Mouse (Mus musculus): Measurements from ENCODE around the gene Dgke. TPM values are rescaled to one million over a fixed set of nuclear protein-coding genes. Genes with fewer than 3 reads are reported as not detected.
"Not testable (repeated sequence)": the region's sequence is repeated elsewhere in the genome, so short reads cannot be mapped to it uniquely, and the experiment has no call there.

Gene Dgke
- polyA plus RNA-seq (2015; fragmentation: Nextera tagmentation; extraction: Ambion mirVana), result 4.8 and 5.5 TPM in 2 replicates

DNA sequence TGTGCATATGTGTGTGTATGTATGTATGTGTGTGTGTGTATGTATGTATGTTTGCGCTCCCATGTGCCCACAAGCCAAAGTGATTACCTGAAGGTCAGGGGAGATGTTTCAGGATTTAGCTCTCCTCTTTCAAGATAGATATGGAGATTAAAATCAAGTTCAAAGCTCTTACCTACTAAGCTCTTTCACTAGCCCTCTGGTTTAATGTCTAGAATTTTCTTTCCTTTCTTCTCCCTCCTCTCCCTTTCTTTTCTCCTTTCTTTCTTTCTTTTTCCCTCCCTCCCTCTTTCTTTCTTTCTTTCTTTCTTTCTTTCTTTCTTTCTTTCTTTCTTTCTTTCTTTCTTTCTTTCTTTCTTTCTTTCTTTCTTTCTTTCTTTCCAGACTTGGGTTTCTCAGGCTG, at the start of gene Dgke:
Gene Dgke (minus strand): TSS at position 101 of the 400 bp plus-strand sequence.
- H3K9ac ChIP-seq, result no peak within 1 kb of the TSS
- no peaks in the 10 kb centered on the region for H3K36me3 ChIP-seq
- no peaks in the 10 kb centered on the region for H3K9me3 ChIP-seq
- no peak within 1 kb of the TSS for H3K4me2 ChIP-seq
- H3K4me1 ChIP-seq, result peaks cover 18% of the 10 kb centered on the region
- no peak for ATAC-seq (ENCODE audit: extremely low read depth, insufficient number of reproducible peaks, low FRiP score, low TSS enrichment)
- H3K27me3 ChIP-seq (replicated peaks), result no peaks in the 10 kb centered on the region
- no peak within 1 kb of the TSS for H3K27ac ChIP-seq (replicated peaks)
- H3K4me3 ChIP-seq, result no peak within 1 kb of the TSS
- 93% methylated on average over 1 of the region's 1 CpGs for WGBS

DNA sequence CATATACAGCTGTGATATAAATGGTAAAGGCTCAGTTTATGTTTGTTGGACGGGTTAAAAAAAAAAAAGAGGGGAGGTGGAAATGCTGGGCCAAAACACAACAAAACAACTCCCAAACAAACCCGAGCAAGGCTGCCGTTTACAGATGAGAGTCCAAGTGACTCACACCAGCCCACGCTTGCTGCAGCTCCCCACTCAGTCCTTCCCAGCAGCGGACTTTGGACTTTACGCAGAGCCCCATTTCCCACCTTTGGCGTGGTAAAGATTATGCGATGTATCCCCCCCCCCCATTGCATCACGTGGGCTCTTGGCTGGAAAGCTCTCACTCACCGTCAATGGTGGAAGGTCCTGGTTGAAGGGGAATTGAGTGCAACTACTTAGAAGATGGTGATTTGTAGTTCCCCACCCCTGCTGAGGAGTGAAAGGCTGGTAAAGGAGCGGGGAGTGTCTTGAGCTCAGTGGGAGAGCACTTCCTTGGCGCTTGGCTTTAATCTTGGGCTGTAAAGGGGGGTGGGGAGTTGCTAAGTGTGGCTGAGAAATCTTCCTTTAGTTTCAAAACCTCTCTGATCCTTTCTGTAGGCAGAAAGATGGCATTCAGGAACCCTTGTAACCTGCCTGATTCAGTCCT, 40.6 kb upstream of the Dgke start:
- Histone ChIP-seq H3K9ac (no peak overlapping the region), H3K4me1 (peaks cover 25% of the 10 kb centered on the region), H3K36me3 (no peaks in the 10 kb centered on the region), H3K4me2 (no peak overlapping the region), H3K27me3 (replicated peaks) (no peaks in the 10 kb centered on the region), H3K9me3 (no peaks in the 10 kb centered on the region), H3K4me3 (no peak overlapping the region), H3K27ac (replicated peaks) (no peak overlapping the region)
- 24% methylated on average over 12 of the region's 12 CpGs for WGBS
- ATAC-seq (ENCODE audit: extremely low read depth, insufficient number of reproducible peaks, low FRiP score, low TSS enrichment), result no peak

DNA sequence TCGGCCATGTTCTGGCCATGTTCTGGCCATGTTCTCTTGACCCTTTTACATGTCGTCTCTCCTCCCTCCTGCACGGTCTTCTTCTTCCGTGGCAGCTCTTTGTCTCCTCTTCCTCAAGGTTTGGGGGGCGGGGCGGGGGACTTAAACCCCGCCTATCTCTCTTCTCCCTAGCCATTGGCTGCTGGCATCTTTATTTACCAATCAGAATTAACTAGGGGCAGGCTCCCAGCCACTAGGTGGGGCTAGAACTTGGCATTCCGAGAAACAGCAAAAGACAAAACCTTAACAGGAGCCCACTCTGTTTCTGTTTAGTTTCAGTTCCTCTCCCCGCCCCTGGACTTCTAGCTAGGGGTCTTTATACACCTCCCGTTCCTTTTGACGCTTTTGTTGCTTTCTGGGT, 39.2 kb upstream of the Dgke start:
- WGBS, result 82% methylated on average over 11 of the region's 11 CpGs
- H3K4me3 ChIP-seq, result no peak overlapping the region
- H3K4me1 ChIP-seq, result peaks cover 29% of the 10 kb centered on the region
- H3K27ac ChIP-seq (replicated peaks), result no peak overlapping the region
- H3K9ac ChIP-seq, result no peak overlapping the region
- no peaks in the 10 kb centered on the region for H3K36me3 ChIP-seq
- no peaks in the 10 kb centered on the region for H3K9me3 ChIP-seq
- H3K27me3 ChIP-seq (replicated peaks), result no peaks in the 10 kb centered on the region
- H3K4me2 ChIP-seq, result no peak overlapping the region
- no peak for ATAC-seq (ENCODE audit: extremely low read depth, insufficient number of reproducible peaks, low FRiP score, low TSS enrichment)

DNA sequence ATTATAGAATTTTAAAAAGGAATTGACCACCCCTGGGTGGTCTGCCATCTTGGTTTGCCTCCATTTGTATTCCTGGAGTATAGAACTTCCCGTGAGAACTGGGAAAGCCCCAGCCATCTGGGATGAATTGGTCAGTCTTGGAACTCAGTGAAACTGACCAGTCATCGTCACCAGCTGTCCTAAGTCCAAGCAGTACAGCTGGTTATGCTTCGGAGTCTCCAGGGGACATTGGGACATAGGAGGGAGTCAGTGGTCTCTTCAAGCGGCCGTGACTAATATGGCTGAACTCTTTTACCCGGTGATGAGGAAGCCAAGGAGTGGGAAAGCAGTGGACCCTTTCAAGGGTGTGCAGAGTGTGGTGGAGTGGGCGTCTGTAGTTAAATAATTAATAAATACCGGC, 38.6 kb upstream of the Dgke start:
- H3K9ac ChIP-seq, result no peak overlapping the region
- H3K4me1 ChIP-seq, result peaks cover 31% of the 10 kb centered on the region
- WGBS, result 90% methylated on average over 8 of the region's 8 CpGs
- H3K4me2 ChIP-seq, result no peak overlapping the region
- ATAC-seq (ENCODE audit: extremely low read depth, insufficient number of reproducible peaks, low FRiP score, low TSS enrichment), result no peak
- H3K27me3 ChIP-seq (replicated peaks), result no peaks in the 10 kb centered on the region
- no peaks in the 10 kb centered on the region for H3K36me3 ChIP-seq
- no peak overlapping the region for H3K4me3 ChIP-seq
- no peaks in the 10 kb centered on the region for H3K9me3 ChIP-seq
- H3K27ac ChIP-seq (replicated peaks), result no peak overlapping the region

DNA sequence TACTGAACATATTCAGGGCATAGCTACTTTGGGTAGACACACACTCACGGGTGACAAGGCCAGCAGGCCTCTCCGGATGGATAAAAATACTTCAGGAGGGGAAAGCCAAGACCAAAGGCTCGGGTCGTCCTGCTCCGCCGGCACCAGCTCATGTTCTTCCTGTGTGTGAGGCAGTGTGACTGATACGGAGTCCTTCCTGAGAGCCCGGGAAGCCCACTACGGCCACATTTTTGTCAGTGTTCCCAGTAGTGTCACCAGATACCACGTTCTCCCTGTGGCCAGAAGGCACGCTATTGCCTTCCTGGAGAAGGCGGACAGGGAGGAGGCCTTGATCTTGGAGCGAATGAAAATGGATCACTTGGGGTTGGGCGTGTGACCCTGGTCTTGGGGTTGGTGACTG, 36.5 kb upstream of the Dgke start:
- Histone ChIP-seq H3K27ac (replicated peaks) (no peak overlapping the region), H3K27me3 (replicated peaks) (0 out of 2 replicates have a peak, but pooled peaks cover 2% of the 10 kb centered on the region)
- WGBS, result 67% methylated on average over 14 of the region's 14 CpGs

DNA sequence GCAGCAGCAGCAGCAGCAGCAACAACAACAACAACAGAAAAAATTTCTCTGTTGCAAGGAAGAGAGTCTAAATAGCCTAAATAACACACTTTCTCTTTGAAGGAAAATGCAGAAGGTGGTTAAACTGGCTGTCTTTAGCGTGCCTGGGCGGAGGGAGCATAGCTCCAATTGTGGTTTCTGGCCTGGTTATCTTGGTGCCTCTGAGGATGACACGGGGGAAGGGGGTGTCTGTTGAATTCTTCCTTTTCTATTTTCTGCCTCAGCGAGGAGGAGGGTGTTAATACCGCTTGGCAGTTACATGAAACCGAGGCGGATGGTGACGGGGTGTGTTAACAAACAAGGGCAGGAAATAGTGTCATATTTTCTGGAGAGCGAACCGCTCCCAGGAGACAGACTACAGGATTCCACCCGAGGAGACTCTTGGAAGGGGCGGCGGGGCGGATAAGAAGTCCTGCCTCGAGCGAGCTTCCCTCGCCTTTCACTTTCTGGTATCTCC, 34.2 kb upstream of the Dgke start:
- WGBS, result 9% methylated on average over 17 of the region's 17 CpGs
- peak overlapping the region; percentile 12 for H3K27ac ChIP-seq (replicated peaks)

More for the DNA sequence above, 36.5 kb upstream of the Dgke start:
- no peak for ATAC-seq (ENCODE audit: extremely low read depth, insufficient number of reproducible peaks, low FRiP score, low TSS enrichment)
- Histone ChIP-seq H3K36me3 (no peaks in the 10 kb centered on the region), H3K4me2 (no peak overlapping the region), H3K9ac (no peak overlapping the region), H3K4me1 (peaks cover 24% of the 10 kb centered on the region), H3K4me3 (no peak overlapping the region), H3K9me3 (no peaks in the 10 kb centered on the region)

DNA sequence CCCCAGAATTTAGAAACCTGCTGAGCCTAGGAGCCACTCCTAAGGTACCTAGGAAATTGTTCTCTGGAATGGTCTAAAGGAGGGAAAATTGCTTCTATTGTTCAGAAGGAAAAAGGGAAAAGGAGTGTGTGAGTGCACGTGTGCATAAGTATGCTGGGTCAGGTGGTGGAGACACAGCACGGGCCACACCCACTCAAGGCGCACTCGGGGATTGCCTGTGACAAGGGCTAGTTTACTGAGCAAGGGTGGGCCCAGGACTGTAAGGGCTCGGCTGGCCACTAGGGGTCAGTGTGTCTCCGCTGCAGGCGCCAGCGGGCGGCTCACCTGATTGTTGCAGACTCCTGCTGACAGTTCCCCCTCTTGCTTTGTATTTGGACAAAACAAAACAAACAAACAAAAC, 33.8 kb upstream of the Dgke start:
- Histone ChIP-seq H3K36me3 (no peaks in the 10 kb centered on the region), H3K4me3 (peak overlapping the region; percentile 52), H3K4me2 (peak overlapping the region; percentile 72), H3K27ac (replicated peaks) (peak overlapping the region; percentile 12), H3K9me3 (no peaks in the 10 kb centered on the region), H3K9ac (peak overlapping the region; percentile 71), H3K4me1 (peaks cover 10% of the 10 kb centered on the region), H3K27me3 (replicated peaks) (0 out of 2 replicates have a peak, but pooled peaks cover 2% of the 10 kb centered on the region)
- under 1% methylated on average over 9 of the region's 9 CpGs for WGBS
- ATAC-seq (ENCODE audit: extremely low read depth, insufficient number of reproducible peaks, low FRiP score, low TSS enrichment), result peak; percentile 47; the same call in 1 of the 2 replicates

More for the DNA sequence above, 34.2 kb upstream of the Dgke start:
- Histone ChIP-seq H3K9ac (peak overlapping the region; percentile 71), H3K36me3 (no peaks in the 10 kb centered on the region), H3K4me2 (peak overlapping the region; percentile 72), H3K9me3 (no peaks in the 10 kb centered on the region), H3K4me3 (peak overlapping the region; percentile 52), H3K4me1 (peaks cover 10% of the 10 kb centered on the region), H3K27me3 (replicated peaks) (0 out of 2 replicates have a peak, but pooled peaks cover 2% of the 10 kb centered on the region)
- ATAC-seq (ENCODE audit: extremely low read depth, insufficient number of reproducible peaks, low FRiP score, low TSS enrichment), result no peak

DNA sequence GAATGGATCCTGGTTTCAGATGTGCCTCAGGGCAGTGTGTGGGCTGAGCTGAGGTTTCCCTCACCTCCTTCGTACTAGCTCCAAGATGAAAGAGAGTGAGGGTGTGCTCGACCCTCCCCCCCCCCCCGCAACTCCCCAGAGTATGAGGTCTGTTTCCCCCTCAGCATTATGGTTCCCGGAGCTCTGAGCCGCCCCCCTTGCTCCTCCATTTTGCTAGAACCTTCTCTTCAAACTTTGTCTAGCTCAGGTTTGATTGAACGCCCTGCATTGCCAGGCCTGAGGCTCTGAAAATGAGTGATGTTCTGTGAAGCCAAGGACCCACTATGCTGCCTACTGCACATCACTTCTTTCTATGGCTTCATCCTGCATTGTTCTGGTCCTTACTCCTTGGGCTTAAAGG, 32.3 kb upstream of the Dgke start:
- 65% methylated on average over 6 of the region's 6 CpGs for WGBS
- Histone ChIP-seq H3K36me3 (no peaks in the 10 kb centered on the region), H3K4me2 (no peak overlapping the region), H3K9me3 (no peaks in the 10 kb centered on the region), H3K27ac (replicated peaks) (no peak overlapping the region), H3K27me3 (replicated peaks) (0 out of 2 replicates have a peak, but pooled peaks cover 2% of the 10 kb centered on the region), H3K4me3 (no peak overlapping the region), H3K4me1 (peaks cover 10% of the 10 kb centered on the region), H3K9ac (no peak overlapping the region)
- no peak for ATAC-seq (ENCODE audit: extremely low read depth, insufficient number of reproducible peaks, low FRiP score, low TSS enrichment)

DNA sequence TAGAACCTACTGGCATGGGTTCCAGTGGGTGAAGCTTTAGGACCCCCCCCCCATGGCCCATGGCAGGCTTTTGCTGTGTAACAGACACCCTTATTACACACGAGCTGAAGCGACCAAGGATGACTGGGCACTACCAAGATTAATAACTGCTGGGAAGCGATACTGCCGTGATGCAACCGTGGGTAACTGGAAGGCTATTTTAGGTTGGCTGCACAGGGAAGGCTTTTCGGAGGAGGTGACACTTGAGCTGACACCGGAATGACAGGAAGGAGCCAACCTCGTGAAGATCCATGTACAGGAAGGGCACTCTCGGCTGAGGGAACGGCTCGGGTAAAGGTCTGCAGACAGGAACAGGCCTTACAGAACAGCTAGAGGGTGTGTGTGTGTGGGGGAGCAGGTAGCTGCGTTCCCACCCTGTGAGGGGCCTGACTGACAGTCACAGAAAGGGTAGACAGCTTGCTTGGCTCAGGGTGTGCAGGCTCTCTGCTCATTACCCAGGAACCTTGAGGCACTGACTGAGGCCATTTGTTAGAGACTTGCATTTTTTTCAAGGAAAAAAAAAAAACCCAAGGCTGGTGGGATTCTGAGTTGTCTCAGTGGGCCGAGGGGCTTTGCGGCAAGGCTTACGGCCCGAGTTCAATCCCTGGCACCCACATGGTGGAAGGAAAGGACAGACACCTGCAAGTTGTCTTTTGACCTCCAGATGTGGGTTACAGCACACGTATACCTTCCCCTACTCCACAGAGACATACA, 31.6 kb upstream of the Dgke start:
- H3K27ac ChIP-seq (replicated peaks), result no peak overlapping the region
- no peak overlapping the region for H3K4me3 ChIP-seq
- WGBS, result 55% methylated on average over 17 of the region's 17 CpGs
- no peak overlapping the region for H3K9ac ChIP-seq
- H3K4me2 ChIP-seq, result no peak overlapping the region
- no peaks in the 10 kb centered on the region; the same call in 1 of the 2 replicates for H3K9me3 ChIP-seq
- no peak for ATAC-seq (ENCODE audit: extremely low read depth, insufficient number of reproducible peaks, low FRiP score, low TSS enrichment)
- H3K27me3 ChIP-seq (replicated peaks), result 0 out of 2 replicates have a peak, but pooled peaks cover 2% of the 10 kb centered on the region
- peaks cover 9% of the 10 kb centered on the region for H3K4me1 ChIP-seq
- H3K36me3 ChIP-seq, result no peaks in the 10 kb centered on the region

DNA sequence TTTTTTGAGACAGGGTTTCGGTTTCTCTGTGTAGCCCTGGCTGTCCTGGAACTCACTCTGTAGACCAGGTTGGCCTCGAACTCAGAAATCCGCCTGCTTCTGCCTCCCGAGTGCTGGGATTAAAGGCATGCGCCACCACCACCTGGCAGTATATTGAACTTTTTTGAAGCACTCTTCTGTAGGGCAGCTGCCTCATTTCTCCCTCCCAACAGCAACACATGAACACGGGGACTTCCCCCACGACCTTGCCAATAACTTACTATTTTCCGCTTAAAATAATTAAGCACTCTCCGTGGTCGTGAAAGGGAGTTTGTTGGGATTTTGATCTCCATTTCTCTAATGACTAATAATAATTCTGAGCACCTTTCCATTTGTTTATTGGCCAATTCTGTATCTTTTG, 30.6 kb upstream of the Dgke start:
- not testable (repeated sequence) for H3K9ac ChIP-seq; H3K4me1 ChIP-seq; ATAC-seq (ENCODE audit: extremely low read depth, insufficient number of reproducible peaks, low FRiP score, low TSS enrichment); H3K4me3 ChIP-seq; H3K27ac ChIP-seq (replicated peaks); H3K9me3 ChIP-seq; H3K27me3 ChIP-seq (replicated peaks); H3K4me2 ChIP-seq; H3K36me3 ChIP-seq
- 88% methylated on average over 10 of the region's 10 CpGs for WGBS

DNA sequence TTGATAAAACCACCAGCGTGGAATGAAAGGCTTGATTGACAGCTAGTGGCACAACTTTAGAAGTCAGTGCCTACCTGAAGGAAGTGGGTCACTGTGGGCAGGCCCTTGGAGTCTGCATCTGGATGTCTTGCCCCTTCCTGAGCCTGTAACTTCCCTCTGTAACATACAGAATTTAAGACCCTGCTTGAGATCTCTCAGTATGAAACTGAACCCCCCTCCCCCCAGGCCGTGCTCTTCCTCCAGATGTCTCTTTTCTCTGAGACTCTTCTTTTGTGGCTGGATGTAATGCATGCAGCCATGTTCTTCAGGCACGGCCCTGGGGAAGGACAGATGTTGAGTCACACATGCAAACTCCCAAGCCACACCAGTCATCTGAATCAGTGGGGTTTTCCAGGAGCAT, 28.7 kb upstream of the Dgke start:
- ATAC-seq (ENCODE audit: extremely low read depth, insufficient number of reproducible peaks, low FRiP score, low TSS enrichment), result no peak
- Histone ChIP-seq H3K4me3 (no peak overlapping the region), H3K9me3 (no peaks in the 10 kb centered on the region; the same call in 1 of the 2 replicates), H3K36me3 (no peaks in the 10 kb centered on the region), H3K27ac (replicated peaks) (no peak overlapping the region), H3K27me3 (replicated peaks) (0 out of 2 replicates have a peak, but pooled peaks cover 2% of the 10 kb centered on the region), H3K9ac (no peak overlapping the region), H3K4me2 (no peak overlapping the region), H3K4me1 (peaks cover 1% of the 10 kb centered on the region; the same call in 1 of the 2 replicates)
- WGBS, result 78% methylated on average over 3 of the region's 3 CpGs

Measured in heart, embryonic 13.5 days (tissue).